Mouse (Mus musculus): ENCODE results near the gene Ofcc1. TPM values are rescaled to one million over a fixed set of nuclear protein-coding genes. Genes with fewer than 3 reads are reported as not detected.

The Ofcc1 gene
- polyA plus RNA-seq, 1 experiment from 2014 or later = not detected

- Histone ChIP-seq H3K36me3 (replicated peaks) (no peaks in the 10 kb centered on the region), H3K4me3 (no peak overlapping the region), H3K27ac (no peak overlapping the region), H3K4me1 (peaks cover 8% of the 10 kb centered on the region), H3K9me3 (no peaks in the 10 kb centered on the region), H3K27me3 (ENCODE audit: poor library complexity, severe bottlenecking) (no peaks in the 10 kb centered on the region)
- no peak for DNase-seq (ENCODE audit: extremely low spot score, low spot score)
- 85% methylated on average over 2 of the region's 2 CpGs for WGBS
Observed at GRCm38 (mm10) chr13:40292891-40293290, 68.4 kb downstream of the Ofcc1 start.

GRCm38 (mm10) chr13:40290846-40291245, 70.4 kb downstream of the Ofcc1 start:
- no peaks in the 10 kb centered on the region for H3K27me3 ChIP-seq (ENCODE audit: poor library complexity, severe bottlenecking)
- no peak overlapping the region for H3K4me3 ChIP-seq
- H3K27ac ChIP-seq = no peak overlapping the region
- no peaks in the 10 kb centered on the region for H3K36me3 ChIP-seq (replicated peaks)
- H3K9me3 ChIP-seq = no peaks in the 10 kb centered on the region
- 74% methylated on average over 10 of the region's 10 CpGs for WGBS
- H3K4me1 ChIP-seq = peaks cover 25% of the 10 kb centered on the region
- DNase-seq (ENCODE audit: extremely low spot score, low spot score) = no peak

- Histone ChIP-seq H3K36me3 (replicated peaks) (no peaks in the 10 kb centered on the region), H3K27ac (no peak overlapping the region), H3K27me3 (ENCODE audit: poor library complexity, severe bottlenecking) (no peaks in the 10 kb centered on the region), H3K4me1 (peaks cover 28% of the 10 kb centered on the region), H3K9me3 (no peaks in the 10 kb centered on the region), H3K4me3 (no peak overlapping the region)
- 85% methylated on average over 4 of the region's 4 CpGs for WGBS
- no peak for DNase-seq (ENCODE audit: extremely low spot score, low spot score)
Observed at GRCm38 (mm10) chr13:40288650-40289049, 72.6 kb downstream of the Ofcc1 start.

- H3K27me3 ChIP-seq (ENCODE audit: poor library complexity, severe bottlenecking) = no peaks in the 10 kb centered on the region
- no peaks in the 10 kb centered on the region for H3K9me3 ChIP-seq
- peak overlapping the region; percentile 16 for H3K27ac ChIP-seq
- peak; percentile 49 for DNase-seq (ENCODE audit: extremely low spot score, low spot score)
- H3K4me1 ChIP-seq = peaks cover 28% of the 10 kb centered on the region
- 52% methylated on average over 21 of the region's 21 CpGs for WGBS
- 0 out of 2 replicates have a peak overlapping the region, but pooled peaks have one; percentile 8 for H3K4me3 ChIP-seq
- no peaks in the 10 kb centered on the region for H3K36me3 ChIP-seq (replicated peaks)
Observed at GRCm38 (mm10) chr13:40287266-40288002, 73.8 kb downstream of the Ofcc1 start.

- Histone ChIP-seq H3K36me3 (replicated peaks) (no peaks in the 10 kb centered on the region), H3K27me3 (ENCODE audit: poor library complexity, severe bottlenecking) (no peaks in the 10 kb centered on the region), H3K4me1 (peaks cover 23% of the 10 kb centered on the region), H3K27ac (no peak overlapping the region), H3K4me3 (no peak overlapping the region), H3K9me3 (no peaks in the 10 kb centered on the region)
- no peak for DNase-seq (ENCODE audit: extremely low spot score, low spot score)
- 83% methylated on average over 15 of the region's 15 CpGs for WGBS
Observed at GRCm38 (mm10) chr13:40285234-40285791, 75.9 kb downstream of the Ofcc1 start.

- DNase-seq (ENCODE audit: extremely low spot score, low spot score) = no peak
- Histone ChIP-seq H3K36me3 (replicated peaks) (no peaks in the 10 kb centered on the region), H3K4me3 (no peak overlapping the region), H3K27me3 (ENCODE audit: poor library complexity, severe bottlenecking) (no peaks in the 10 kb centered on the region), H3K4me1 (peaks cover 3% of the 10 kb centered on the region; the same call in 1 of the 2 replicates), H3K9me3 (peaks cover 4% of the 10 kb centered on the region), H3K27ac (no peak overlapping the region)
- 89% methylated on average over 5 of the region's 5 CpGs for WGBS
Observed at GRCm38 (mm10) chr13:40280616-40281015, 80.6 kb downstream of the Ofcc1 start.

GRCm38 (mm10) chr13:40267546-40267945, 93.7 kb downstream of the Ofcc1 start:
- H3K36me3 ChIP-seq (replicated peaks) = no peaks in the 10 kb centered on the region
- WGBS = 92% methylated on average over 9 of the region's 9 CpGs
- no peak overlapping the region for H3K4me3 ChIP-seq
- no peaks in the 10 kb centered on the region for H3K27me3 ChIP-seq (ENCODE audit: poor library complexity, severe bottlenecking)
- DNase-seq (ENCODE audit: extremely low spot score, low spot score) = no peak
- H3K4me1 ChIP-seq = peaks cover 5% of the 10 kb centered on the region; the same call in 1 of the 2 replicates
- no peaks in the 10 kb centered on the region for H3K9me3 ChIP-seq
- no peak overlapping the region for H3K27ac ChIP-seq

- 77% methylated on average over 16 of the region's 16 CpGs for WGBS
- Histone ChIP-seq H3K27ac (no peak overlapping the region), H3K36me3 (replicated peaks) (no peaks in the 10 kb centered on the region), H3K4me1 (peaks cover 5% of the 10 kb centered on the region; the same call in 1 of the 2 replicates), H3K9me3 (no peaks in the 10 kb centered on the region), H3K27me3 (ENCODE audit: poor library complexity, severe bottlenecking) (no peaks in the 10 kb centered on the region), H3K4me3 (no peak overlapping the region)
- DNase-seq (ENCODE audit: extremely low spot score, low spot score) = no peak
Observed at GRCm38 (mm10) chr13:40263087-40263807, 98.0 kb downstream of the Ofcc1 start.

- WGBS = 77% methylated on average over 5 of the region's 5 CpGs
- H3K4me3 ChIP-seq = no peak overlapping the region
- no peak for DNase-seq (ENCODE audit: extremely low spot score, low spot score)
- H3K9me3 ChIP-seq = no peaks in the 10 kb centered on the region
- no peak overlapping the region for H3K27ac ChIP-seq
- no peaks in the 10 kb centered on the region for H3K36me3 ChIP-seq (replicated peaks)
- no peaks in the 10 kb centered on the region for H3K27me3 ChIP-seq (ENCODE audit: poor library complexity, severe bottlenecking)
- H3K4me1 ChIP-seq = peaks cover 5% of the 10 kb centered on the region; the same call in 1 of the 2 replicates
Observed at GRCm38 (mm10) chr13:40258757-40259156, 102.5 kb downstream of the Ofcc1 start.

- Histone ChIP-seq H3K27me3 (ENCODE audit: poor library complexity, severe bottlenecking) (no peaks in the 10 kb centered on the region), H3K4me3 (no peak overlapping the region), H3K9me3 (no peaks in the 10 kb centered on the region), H3K27ac (no peak overlapping the region), H3K4me1 (no peaks in the 10 kb centered on the region), H3K36me3 (replicated peaks) (no peaks in the 10 kb centered on the region)
- no peak for DNase-seq (ENCODE audit: extremely low spot score, low spot score)
- WGBS = 81% methylated on average over 6 of the region's 6 CpGs
Observed at GRCm38 (mm10) chr13:40243821-40244220, 117.4 kb downstream of the Ofcc1 start.

- Histone ChIP-seq H3K4me3 (no peak overlapping the region), H3K4me1 (no peaks in the 10 kb centered on the region), H3K9me3 (no peaks in the 10 kb centered on the region), H3K27ac (no peak overlapping the region), H3K27me3 (ENCODE audit: poor library complexity, severe bottlenecking) (no peaks in the 10 kb centered on the region), H3K36me3 (replicated peaks) (no peaks in the 10 kb centered on the region)
- WGBS = 83% methylated on average over 3 of the region's 3 CpGs
- no peak for DNase-seq (ENCODE audit: extremely low spot score, low spot score)
Observed at GRCm38 (mm10) chr13:40236356-40236755, 124.9 kb downstream of the Ofcc1 start.

GRCm38 (mm10) chr13:40208314-40208713, 152.9 kb downstream of the Ofcc1 start:
- no peaks in the 10 kb centered on the region for H3K36me3 ChIP-seq (replicated peaks)
- no peak for DNase-seq (ENCODE audit: extremely low spot score, low spot score)
- no peak overlapping the region for H3K27ac ChIP-seq
- no peaks in the 10 kb centered on the region for H3K9me3 ChIP-seq
- 85% methylated on average over 9 of the region's 9 CpGs for WGBS
- no peaks in the 10 kb centered on the region; the same call in 1 of the 2 replicates for H3K27me3 ChIP-seq (ENCODE audit: poor library complexity, severe bottlenecking)
- H3K4me1 ChIP-seq = no peaks in the 10 kb centered on the region
- no peak overlapping the region for H3K4me3 ChIP-seq

- Histone ChIP-seq H3K27me3 (ENCODE audit: poor library complexity, severe bottlenecking) (no peaks in the 10 kb centered on the region), H3K36me3 (replicated peaks) (no peaks in the 10 kb centered on the region), H3K4me1 (no peaks in the 10 kb centered on the region), H3K9me3 (no peaks in the 10 kb centered on the region), H3K27ac (no peak overlapping the region), H3K4me3 (no peak overlapping the region)
- WGBS = 78% methylated on average over 3 of the region's 3 CpGs
- DNase-seq (ENCODE audit: extremely low spot score, low spot score) = no peak
Observed at GRCm38 (mm10) chr13:40181786-40182185, 179.5 kb downstream of the Ofcc1 start.
